ENCODE assay signal across 8 mouse cellular contexts in genomic region chr7:104244287-104245181, GRCm38 (mm10). TPM values are rescaled to one million over a fixed set of nuclear protein-coding genes. Genes with fewer than 3 reads are reported as not detected.
A peak's percentile ranks its signal among the peaks of the same experiment; 100 is the strongest.
DNase-seq lines count a peak whose midpoint lies in the region; ATAC-seq lines count a peak whose summit lies in the region.

Gene Trim34a, plus strand, starts transcription at chr7:104244457.

- 0 out of 2 replicates have a peak, but pooled peaks cover 3% of the 10 kb centered on the region for H3K4me1 ChIP-seq in intestine, embryonic 16.5 days (ENCODE audit: control insufficient read depth, insufficient read depth, low read length)
- no peaks in the 10 kb centered on the region for H3K4me1 ChIP-seq in midbrain, embryonic 16.5 days (ENCODE audit: control insufficient read depth, insufficient read depth, low read length)

- no peaks in the 10 kb centered on the region for H3K36me3 ChIP-seq in intestine, embryonic 16.5 days (ENCODE audit: control insufficient read depth, insufficient read depth, low read length)
- no peaks in the 10 kb centered on the region for H3K36me3 ChIP-seq in midbrain, embryonic 16.5 days (ENCODE audit: control insufficient read depth, insufficient read depth, low read length)
- no peaks in the 10 kb centered on the region; the same call in 1 of the 2 replicates for H3K36me3 ChIP-seq in splenic B cell, adult 2 months (ENCODE audit: control insufficient read depth, insufficient read depth, low read length, poor library complexity, severe bottlenecking)

- ATAC-seq in intestine, embryonic 16.5 days = peak; percentile 95
- no peak; the same call in 1 of the 2 replicates for ATAC-seq in midbrain, embryonic 16.5 days

- DNase-seq in right cerebral cortex, adult 18-20 months = peak; percentile 17
- DNase-seq in right cerebral cortex, postnatal 14 days = no peak
- DNase-seq in embryo, embryonic 11.5 days (ENCODE audit: low read depth, low spot score) = peak; percentile 45
- peak; percentile 98 for DNase-seq in heart, adult 11 months
- DNase-seq in liver = peak; percentile 51
- peak; percentile 83 for DNase-seq in splenic B cell, adult 2 months (ENCODE audit: low read depth, low spot score)

- WGBS in intestine, embryonic 16.5 days = 5% methylated on average over 13 of the region's 13 CpGs
- WGBS in midbrain, embryonic 16.5 days = 10% methylated on average over 12 of the region's 13 CpGs

- H3K4me3 ChIP-seq in intestine, embryonic 16.5 days (ENCODE audit: low read length) = peak within 1 kb of the TSS; percentile 65
- peak within 1 kb of the TSS; percentile 14; the same call in 1 of the 2 replicates for H3K4me3 ChIP-seq in midbrain, embryonic 16.5 days (ENCODE audit: low read depth, low read length)

- H3K27ac ChIP-seq in intestine, embryonic 16.5 days (ENCODE audit: low read length) = 0 out of 2 replicates have a peak within 1 kb of the TSS, but pooled peaks have one; percentile 57
- no peak within 1 kb of the TSS for H3K27ac ChIP-seq in midbrain, embryonic 16.5 days (ENCODE audit: low read length)

- H3K9me3 ChIP-seq in intestine, embryonic 16.5 days (ENCODE audit: control insufficient read depth, low read length) = no peaks in the 10 kb centered on the region
- no peaks in the 10 kb centered on the region for H3K9me3 ChIP-seq in midbrain, embryonic 16.5 days (replicated peaks; ENCODE audit: control insufficient read depth, low read length, poor library complexity, severe bottlenecking)

- peak within 1 kb of the TSS; percentile 78 for H3K9ac ChIP-seq in intestine, embryonic 16.5 days (ENCODE audit: low read depth, low read length)
- H3K9ac ChIP-seq in midbrain, embryonic 16.5 days (ENCODE audit: low read depth, low read length) = no peak within 1 kb of the TSS

- no peaks in the 10 kb centered on the region for H3K27me3 ChIP-seq in intestine, embryonic 16.5 days (replicated peaks; ENCODE audit: control insufficient read depth, insufficient read depth, low read length)
- H3K27me3 ChIP-seq in midbrain, embryonic 16.5 days (ENCODE audit: control insufficient read depth, insufficient read depth, low read depth, low read length) = no peaks in the 10 kb centered on the region
- no peaks in the 10 kb centered on the region for H3K27me3 ChIP-seq in splenic B cell, adult 2 months (ENCODE audit: control insufficient read depth, insufficient read depth, low read length, poor library complexity, severe bottlenecking)

- peak within 1 kb of the TSS; percentile 61 for H3K4me2 ChIP-seq in intestine, embryonic 16.5 days (ENCODE audit: low read depth, low read length)
- H3K4me2 ChIP-seq in midbrain, embryonic 16.5 days (ENCODE audit: low read length) = peak within 1 kb of the TSS; percentile 12; the same call in 1 of the 2 replicates

RNA-seq across cellular contexts. Expression of gene Trim34a, which starts in this region (rescaled TPM):
- polyA plus RNA-seq in intestine, embryonic 16.5 days (2015; fragmentation: Nextera tagmentation; extraction: Ambion mirVana) = 2.0 and 2.6 TPM in 2 replicates
- polyA plus RNA-seq in midbrain, embryonic 16.5 days (2015; fragmentation: Nextera tagmentation; extraction: Ambion mirVana) = 0.76 and 0.89 TPM in 2 replicates
